10 mouse cellular contexts compared by ENCODE assay signal in genomic region chr1:192520836-192521435, GRCm38 (mm10).
DNase-seq lines count a peak whose midpoint lies in the region; ATAC-seq and TF ChIP-seq lines count a peak whose summit lies in the region.
"Had no signal": no experiment of that assay in that cellular context is flagged by ENCODE, and none has a peak within 500 bp of the region (broad histone marks: within the 10 kb centered on the region; RNA-seq: fewer than 3 reads in every experiment).

No protein-coding gene starts in this region.

- intact Hi-C loops in gastrocnemius, adult 2 months (cut with DNase I) = no loop called here

- TF ChIP-seq CTCF in gastrocnemius, adult 2 months (IDR thresholded peaks at IDR 0.05) = no peak
- TF ChIP-seq CTCF in layer of hippocampus, adult 2 months (conservative IDR thresholded peaks at IDR 0.05) = no peak

- no peak for ATAC-seq in heart, embryonic 13.5 days (ENCODE audit: extremely low read depth, insufficient number of reproducible peaks, low FRiP score, low TSS enrichment)

- DNase-seq in gastrocnemius, adult 2 months = peak; percentile 47
- no peak for DNase-seq in gastrocnemius, postnatal 10 days
- DNase-seq in Muller cell, postnatal 12 days (ENCODE audit: inconsistent ontology term) = peak; percentile 42
- DNase-seq in kidney, postnatal 10 days = peak; percentile 12
- no peak for DNase-seq in layer of hippocampus, adult 2 months (ENCODE audit: low spot score in 2 of 2)
- no peak for DNase-seq in thymus, postnatal 14 days
- no peak for DNase-seq in lung, postnatal 10 days

- H3K36me3 ChIP-seq in heart, embryonic 13.5 days = no peaks in the 10 kb centered on the region
- H3K36me3 ChIP-seq: embryonic facial prominence, embryonic 13.5 days; stomach, embryonic 15.5 days had no signal

- peak overlapping the region; percentile 33 for H3K4me2 ChIP-seq in heart, embryonic 13.5 days
- H3K4me2 ChIP-seq: embryonic facial prominence, embryonic 13.5 days; stomach, embryonic 15.5 days had no signal

- no peaks in the 10 kb centered on the region for H3K27me3 ChIP-seq in heart, embryonic 13.5 days (replicated peaks)
- H3K27me3 ChIP-seq: embryonic facial prominence, embryonic 13.5 days; stomach, embryonic 15.5 days had no signal

- no peak overlapping the region; the same call in 1 of the 2 replicates for H3K4me3 ChIP-seq in gastrocnemius, adult 2 months
- no peak overlapping the region for H3K4me3 ChIP-seq in heart, embryonic 13.5 days
- H3K4me3 ChIP-seq in layer of hippocampus, adult 2 months = no peak overlapping the region
- H3K4me3 ChIP-seq: embryonic facial prominence, embryonic 13.5 days; stomach, embryonic 15.5 days had no signal

- no peak overlapping the region for H3K9ac ChIP-seq in heart, embryonic 13.5 days
- H3K9ac ChIP-seq: embryonic facial prominence, embryonic 13.5 days; stomach, embryonic 15.5 days had no signal

- no peak overlapping the region for H3K27ac ChIP-seq in gastrocnemius, adult 2 months
- H3K27ac ChIP-seq in heart, embryonic 13.5 days (replicated peaks) = no peak overlapping the region
- H3K27ac ChIP-seq in layer of hippocampus, adult 2 months = no peak overlapping the region
- H3K27ac ChIP-seq: embryonic facial prominence, embryonic 13.5 days; stomach, embryonic 15.5 days had no signal

- H3K9me3 ChIP-seq in heart, embryonic 13.5 days = no peaks in the 10 kb centered on the region
- H3K9me3 ChIP-seq: embryonic facial prominence, embryonic 13.5 days; stomach, embryonic 15.5 days had no signal

- peaks cover 23% of the 10 kb centered on the region for H3K4me1 ChIP-seq in heart, embryonic 13.5 days
- H3K4me1 ChIP-seq: stomach, embryonic 15.5 days had no signal

- WGBS in heart, embryonic 13.5 days = 42% methylated on average over 13 of the region's 13 CpGs

Comparison
In these comparisons a context has a peak if more than half of its experiments do, and no peak if none do; other contexts are left out.
1. DNase-seq: peak in gastrocnemius, adult 2 months (single experiment), Muller cell, postnatal 12 days (single experiment) and kidney, postnatal 10 days (single experiment); none in gastrocnemius, postnatal 10 days (single experiment), layer of hippocampus, adult 2 months (0 of 2), thymus, postnatal 14 days (single experiment) and lung, postnatal 10 days (single experiment).